Mouse (Mus musculus) fat pad, adult 2 months (tissue): ENCODE data around the gene Egr2.

Experiments used
- DNase-seq: peaks from one replicate; pipeline ENCODE4 v3.0.0-alpha.2; 2011; ENCODE audit warnings: low read depth, low spot score; ENCODE audit errors: extremely low read depth

Egr2 gene

DNA sequence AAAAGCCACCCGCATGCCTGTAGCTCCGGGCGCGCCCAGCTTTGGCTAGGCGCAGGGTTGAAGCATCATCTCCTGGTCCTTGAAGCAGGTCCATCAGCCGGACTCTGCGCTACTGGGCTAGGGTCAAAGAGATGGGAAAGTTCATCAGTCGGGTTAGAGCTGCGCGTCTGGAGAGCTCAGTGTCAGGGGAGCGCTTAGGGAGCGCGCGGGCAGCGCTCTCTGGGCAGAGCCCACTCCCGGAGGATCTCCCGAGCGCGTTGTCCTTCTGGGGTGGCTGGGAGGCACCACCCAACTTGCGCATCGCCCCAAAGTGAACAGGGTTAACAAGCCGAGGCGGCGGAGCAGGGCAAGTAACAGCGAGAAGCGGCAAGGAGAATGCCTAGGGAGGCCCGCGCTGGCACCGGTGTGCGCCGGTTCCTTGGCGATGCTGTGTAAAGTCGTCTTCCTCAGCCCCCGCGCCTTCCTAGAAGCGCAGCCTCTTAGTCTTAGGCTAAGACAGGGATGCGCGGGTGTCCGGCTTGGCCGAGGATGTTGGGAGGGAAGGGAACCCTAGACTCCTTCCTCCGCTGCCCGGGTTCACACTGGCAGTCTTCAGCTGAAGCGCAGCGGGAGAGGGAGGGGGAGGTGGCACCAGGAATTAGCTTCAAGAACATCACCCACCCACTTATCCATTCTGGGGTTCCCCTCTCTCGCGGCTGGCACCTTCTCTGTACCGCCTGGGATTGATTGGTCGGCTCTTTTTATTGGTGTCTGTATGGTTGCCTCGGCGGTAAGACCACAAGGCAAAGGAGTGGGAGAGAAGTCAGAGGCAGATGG is 3.5 kb downstream of the Egr2 start:
- no peak for DNase-seq

DNA sequence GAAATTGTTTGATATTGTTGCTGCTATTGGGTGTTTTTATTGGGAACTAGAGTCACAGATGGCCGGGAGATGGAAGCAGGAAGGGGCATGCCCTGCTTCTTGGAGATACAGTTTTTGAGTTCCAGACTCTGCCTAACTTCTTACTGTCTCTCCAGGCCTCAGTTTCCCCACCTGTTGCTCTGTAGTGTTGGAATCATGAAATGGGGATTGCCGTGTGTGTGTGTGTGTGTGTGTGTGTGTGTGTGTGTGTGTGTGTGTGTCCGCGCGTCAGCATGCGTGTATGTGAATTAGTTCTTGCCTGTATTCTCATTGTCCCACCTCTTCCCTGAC is 4.1 kb downstream of the Egr2 start:
- DNase-seq, result no peak

DNA sequence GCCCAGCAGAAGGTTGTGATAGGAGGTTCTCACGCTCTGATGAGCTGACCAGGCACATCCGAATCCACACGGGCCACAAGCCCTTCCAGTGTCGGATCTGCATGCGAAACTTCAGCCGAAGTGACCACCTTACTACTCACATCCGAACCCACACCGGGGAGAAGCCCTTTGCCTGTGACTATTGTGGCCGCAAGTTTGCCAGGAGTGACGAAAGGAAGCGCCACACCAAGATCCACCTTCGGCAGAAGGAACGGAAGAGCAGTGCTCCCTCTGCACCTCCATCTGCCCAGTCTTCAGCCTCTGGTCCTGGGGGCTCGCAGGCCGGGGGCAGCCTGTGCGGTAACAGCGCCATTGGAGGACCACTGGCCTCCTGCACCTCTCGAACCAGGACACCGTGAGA is 5.3 kb downstream of the Egr2 start:
- DNase-seq, result no peak

DNA sequence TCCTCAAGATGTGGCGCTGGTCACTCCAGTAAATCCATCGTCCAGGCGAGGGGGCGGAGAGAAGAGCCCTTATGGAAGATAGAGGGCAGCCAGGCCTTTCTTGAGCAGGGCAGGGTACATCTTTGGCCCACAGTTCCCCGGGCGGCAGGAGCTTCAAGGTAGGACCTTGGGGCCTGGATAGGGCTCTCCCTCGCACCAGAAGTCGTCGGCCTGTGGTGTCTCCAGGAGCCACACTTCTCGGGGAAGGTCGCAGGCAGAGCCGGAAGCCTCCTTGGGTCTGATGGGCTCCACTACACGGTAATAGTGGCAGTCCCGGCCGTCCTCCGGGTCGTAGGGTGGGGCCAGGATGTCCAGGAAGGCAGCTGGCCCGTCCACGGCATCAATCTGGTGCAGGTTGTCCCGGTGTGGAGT is 12.6 kb downstream of the Egr2 start:
- DNase-seq, result no peak

DNA sequence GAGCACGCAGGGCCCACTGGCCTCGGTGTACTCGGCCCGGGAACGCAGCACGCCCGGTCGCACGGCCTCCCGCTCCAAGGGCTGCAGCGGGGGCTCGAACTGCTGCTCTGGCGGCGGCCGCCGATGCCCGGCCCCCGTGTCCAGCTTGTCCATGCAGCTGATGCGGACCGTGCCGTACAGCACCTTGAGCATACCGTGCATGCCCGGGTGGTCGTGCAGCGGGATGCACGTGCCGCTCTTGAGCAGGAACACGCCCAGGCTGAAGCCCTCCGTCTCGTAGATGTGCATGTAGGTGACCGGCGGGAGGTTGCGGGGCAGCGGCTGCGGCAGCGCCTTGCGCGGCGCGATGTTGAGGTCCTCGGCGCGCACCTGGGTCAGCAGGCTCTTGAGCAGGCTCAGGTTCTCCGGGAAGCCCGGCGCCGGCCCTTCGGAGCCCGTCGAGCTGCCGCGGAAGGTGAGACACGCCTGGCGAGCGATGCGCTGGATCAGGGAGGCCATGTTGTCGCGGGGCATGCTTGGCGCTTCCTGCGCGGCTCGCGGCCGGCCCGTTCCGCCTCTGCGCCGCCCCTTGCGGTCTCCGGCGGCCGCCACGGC is 13.1 kb downstream of the Egr2 start:
- no peak for DNase-seq

DNA sequence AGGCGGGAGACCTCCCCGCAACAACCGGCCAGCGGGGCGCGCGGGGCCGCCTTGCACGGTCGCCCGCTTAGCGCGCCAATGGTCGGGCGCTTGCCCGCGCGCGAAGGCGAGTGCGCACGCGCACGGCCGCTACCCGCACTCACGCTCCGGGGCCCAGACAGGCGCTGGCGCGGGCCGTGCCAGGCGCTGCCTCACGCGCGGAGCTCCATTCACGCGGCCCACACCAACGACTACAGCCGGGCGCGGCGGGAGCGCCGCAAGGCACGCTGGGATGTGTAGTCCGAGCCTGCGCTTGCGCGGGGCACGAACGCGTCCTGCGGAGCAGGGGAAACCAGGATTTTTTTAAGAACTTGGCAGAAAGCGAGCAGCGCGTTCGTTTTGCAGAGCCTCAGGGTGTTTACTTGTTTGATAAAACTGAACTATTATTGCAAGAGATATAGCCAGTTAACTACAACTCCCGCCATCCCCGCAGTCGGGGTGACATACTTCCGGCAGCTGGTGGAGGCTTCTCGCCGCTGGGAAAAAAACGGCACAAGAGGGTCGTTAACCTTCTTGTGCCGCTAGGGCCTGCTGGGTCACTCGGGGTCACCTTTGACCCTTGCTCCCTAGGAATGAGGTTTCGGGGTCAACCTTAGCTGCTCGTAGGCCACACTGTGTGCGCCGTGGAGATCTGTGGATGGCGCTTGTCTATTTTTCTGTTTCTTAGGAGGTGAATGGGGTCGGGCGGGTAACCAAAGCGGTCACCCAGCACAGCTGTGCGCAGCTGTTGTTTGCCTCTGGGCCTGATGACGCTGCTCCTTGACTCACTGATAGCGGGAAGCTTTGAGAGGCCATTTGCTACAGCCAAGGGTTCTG is 13.8 kb downstream of the Egr2 start, which contains the start of gene Ado:
Gene Ado, minus strand, starts transcription at position 79 of the 855 bp plus-strand sequence.
- no peak for DNase-seq

DNA sequence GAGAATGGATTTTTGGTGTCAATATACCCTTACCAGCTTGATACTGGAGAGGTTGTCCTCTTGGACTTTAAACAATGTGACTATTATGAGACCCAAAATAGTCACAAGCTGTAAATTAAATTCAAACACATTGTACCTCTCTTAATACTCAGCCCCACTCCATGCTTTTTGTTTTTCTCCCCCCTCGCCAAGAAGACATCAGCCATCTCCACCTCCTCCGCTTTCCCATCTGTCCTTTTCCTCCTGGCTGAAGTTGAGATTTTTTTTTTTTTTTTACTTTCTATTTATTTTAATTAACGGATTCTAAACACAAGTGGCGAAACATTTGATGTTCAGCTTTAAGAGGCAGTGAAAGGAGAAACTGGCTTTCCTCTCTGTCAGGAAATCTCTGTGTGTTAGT is 22.8 kb downstream of the Egr2 start:
- no peak for DNase-seq

DNA sequence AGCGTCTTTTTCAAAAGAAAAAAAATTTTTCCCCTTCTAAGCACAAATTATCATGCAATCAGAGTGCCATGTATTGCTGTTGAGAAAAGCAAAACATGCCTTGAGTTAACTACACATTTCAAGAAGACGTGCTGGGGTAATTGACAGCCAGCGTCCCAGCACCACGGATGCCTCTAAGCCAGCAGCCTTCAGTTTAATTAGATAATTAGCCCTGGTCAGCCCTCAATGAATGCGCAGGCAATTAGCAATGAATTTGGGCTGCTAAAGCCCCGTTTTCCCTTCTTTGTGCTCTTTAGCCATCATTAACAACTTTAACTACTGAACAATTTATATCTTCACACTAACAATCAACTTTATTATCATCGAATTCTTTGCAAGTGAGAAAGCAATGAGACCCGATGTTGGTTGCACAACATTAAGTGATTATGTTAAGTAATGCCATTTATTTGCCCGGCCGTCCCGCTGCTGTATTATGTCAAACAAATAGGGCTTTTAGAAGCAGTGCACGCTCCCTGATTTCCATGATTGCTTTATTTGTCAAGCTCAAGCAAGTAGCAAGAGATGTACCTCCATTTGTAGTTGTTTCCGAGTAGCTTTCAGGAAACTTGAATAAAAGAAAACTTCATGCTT is 24.6 kb downstream of the Egr2 start:
- no peak for DNase-seq

DNA sequence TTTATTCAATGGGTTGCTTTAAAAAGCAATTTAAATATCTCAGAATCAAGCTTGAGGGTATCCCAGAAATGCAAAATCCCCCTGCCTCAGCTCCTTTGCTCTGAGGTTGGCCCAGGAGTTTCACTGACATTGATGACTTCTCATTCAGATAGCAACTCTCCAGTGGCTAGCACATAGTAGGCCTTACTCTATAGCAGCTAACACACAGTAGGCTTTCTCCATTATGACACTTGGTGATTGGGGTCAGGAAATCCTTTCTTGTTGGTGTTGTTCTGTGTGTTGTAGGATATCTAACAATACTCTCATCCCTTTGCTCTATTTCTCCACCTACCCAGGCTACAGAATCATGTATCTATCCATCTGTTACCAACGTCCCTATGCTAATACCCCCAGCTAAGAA is 25.9 kb downstream of the Egr2 start:
- DNase-seq, result no peak

DNA sequence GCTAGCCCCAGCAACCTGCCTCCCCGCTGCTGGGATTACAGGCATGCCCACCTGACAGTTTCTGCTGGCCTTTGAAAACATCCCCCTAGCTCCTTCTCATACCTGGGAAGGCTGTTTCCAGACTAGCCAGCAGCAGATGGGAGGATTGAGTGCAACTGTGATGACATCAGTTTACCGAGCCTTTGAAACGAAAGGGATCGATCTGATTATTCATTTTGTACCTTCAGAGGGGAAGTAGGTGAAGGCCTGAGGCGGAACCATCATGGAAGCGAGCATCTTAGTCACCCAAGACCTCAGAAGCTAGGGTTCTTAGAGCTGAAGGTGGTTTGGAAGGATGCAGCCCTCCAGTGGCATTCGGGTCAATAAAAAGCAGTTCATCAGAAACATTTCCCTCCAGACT is 29.2 kb downstream of the Egr2 start:
- DNase-seq, result no peak

DNA sequence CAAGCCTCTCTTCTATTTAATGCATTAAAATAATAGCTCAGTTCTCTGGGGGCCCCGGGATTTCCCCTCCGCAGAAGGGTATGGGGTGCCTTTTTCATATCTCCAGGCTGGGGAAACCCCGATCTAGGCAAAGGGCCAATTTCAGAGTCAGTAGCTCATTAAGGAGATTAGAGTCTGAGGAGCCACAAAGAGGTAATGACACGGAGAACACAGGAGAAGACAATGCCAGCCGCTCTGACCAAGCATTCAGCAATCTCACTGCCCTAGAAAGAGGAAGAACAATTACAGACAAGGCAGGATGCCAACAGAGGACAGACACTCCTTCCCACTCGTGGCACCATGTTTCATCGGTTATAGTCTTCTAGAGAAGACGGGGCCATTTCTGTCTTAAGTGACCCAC is 30.8 kb downstream of the Egr2 start:
- no peak for DNase-seq

DNA sequence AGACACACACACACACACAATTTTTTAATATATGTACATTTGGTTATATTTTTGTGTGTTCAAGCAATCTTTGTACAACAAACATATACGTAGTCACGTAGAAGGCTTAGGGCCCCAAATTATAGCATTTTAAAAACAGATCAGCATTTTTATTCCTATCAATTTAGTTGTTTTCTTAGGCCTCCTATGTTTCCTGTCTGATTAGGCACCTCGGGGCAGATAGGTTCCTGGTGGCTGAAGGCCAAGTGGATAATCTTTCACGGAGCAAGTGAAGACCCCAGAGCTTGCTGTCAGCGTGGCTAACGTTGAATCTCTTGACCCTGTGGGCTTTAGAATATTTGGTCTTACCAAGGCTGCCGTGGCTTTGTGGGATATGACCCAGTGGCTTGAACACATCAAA is 34.3 kb downstream of the Egr2 start:
- no peak for DNase-seq

DNA sequence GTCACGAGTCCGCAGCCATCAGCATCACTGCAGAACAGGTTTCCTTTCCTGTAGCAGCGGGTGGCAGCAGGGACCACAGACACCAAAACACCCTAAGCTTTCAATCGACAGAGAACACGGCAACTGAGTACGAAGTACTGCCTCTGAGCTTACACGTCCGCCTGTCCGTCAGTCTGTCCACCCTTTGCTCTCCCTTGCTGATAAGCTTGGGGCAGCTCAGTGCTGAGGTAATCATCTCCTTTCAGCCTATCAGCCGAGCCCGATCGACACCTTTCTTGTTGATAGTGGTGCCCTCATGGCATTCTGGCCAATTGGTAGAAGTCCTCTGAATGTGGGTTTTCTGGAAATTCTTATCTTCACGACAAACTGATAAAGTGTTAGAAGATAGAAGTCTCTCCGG is 36.2 kb downstream of the Egr2 start:
- DNase-seq, result no peak

DNA sequence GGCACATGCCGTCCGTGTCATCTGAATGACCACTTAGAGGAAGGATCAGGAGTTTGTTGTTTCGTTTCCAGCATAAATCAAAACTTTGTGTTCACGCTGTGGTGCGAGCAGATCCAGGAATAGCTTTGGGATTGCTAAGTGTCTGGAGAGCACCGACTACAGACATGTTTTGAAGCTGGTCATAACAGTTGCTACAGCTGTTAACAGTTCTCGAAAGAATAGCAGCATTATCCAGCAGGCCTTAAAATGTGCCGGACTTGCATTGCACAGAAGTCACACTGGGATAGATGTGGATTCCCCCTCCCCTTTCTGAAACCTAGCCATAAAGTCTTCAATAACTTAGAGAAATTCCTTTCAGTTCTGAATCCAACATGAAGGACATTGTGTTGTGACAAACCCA is 38.0 kb downstream of the Egr2 start:
- no peak for DNase-seq

DNA sequence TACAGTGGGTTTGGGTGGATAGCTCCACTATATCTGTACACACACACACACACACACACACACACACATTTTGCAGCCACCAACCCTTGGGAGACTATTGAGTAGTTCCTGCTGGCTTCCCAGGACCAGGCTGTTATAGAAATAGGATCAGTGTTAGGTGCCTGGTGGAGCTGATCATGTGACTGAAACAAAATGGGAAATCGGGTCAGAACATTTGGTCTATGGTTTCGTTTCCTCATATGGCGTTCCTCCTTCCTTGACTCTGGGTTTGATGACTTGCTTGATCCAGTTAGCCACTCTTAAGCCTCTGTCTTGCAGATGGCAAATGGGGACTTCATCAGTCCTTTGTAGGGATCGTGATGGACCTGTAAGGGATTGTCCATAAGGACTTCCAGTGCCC is 44.6 kb downstream of the Egr2 start:
- DNase-seq, result no peak

DNA sequence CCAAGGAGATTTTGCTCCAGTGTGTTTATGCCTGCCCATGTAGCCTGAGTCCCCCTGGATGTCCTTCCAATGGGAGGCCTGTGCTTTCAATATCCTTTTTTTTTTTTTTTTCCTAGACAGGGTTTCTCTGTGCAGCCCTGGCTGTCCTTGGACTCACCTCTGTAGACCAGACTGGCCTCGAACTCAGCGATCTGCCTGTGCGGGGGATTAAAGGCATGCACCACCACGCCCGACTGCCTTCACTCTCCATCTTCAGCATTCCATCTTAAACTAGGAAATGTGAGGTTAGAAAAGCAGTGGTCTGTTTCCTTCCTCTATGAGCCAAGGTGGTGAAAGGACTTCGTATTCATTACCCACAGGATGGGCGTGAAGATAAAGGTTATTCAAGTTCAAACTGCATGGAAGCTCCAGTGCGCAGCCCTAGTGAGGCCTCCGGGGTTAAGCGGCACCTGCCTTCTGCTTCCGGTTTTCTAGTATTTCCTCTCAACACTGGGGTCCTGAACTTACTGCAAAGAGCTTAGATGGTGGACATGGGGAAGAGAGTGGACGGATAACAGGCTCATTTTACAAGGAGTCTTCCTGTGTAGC is 46.5 kb downstream of the Egr2 start:
- DNase-seq, result no peak

DNA sequence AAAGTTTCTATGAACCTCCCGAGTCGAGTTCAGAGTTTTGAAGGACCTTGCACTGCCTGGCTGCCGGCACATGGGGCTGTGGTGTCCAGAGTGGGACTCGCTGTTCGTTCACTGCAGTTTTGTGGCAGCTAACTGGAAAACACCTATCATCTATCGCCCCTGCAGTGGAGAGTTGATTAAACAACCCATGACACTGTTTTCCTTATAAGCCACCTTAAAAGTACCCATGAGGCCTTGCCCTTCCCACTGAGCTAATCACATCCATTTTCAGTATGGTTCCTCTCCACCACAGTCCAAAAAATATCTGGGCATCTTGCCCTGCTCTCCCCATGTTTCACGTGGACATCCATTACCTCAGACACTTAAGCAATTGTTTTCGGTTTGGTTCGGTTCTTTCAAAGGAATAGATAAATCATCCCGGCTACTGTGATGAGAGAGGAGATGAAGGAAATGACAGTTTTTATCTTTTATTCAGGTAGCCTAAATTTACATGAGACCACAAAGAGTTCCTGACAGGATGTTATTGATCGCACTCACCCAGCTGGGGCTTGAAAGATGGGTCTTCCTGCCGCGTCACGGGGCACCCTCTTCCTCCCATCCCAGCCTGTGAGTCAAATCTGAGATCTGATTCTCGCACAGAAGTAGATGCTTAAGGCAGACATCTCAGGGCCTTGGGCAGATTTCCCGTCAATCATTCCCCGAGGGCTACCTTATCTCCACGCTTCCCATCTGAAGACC is 50.8 kb downstream of the Egr2 start:
- no peak for DNase-seq
